Mouse (Mus musculus) liver, adult 2 months (tissue): ENCODE data around the gene Epha4. TPM values are rescaled to one million over a fixed set of nuclear protein-coding genes. Genes with fewer than 3 reads are reported as not detected.

Source experiments
- DNase-seq: peaks from one replicate; pipeline ENCODE4 v3.0.0-alpha.2; 2011; ENCODE audit warnings: low read depth, low spot score; ENCODE audit errors: extremely low read depth
- H3K27ac ChIP-seq: fragments of 200-500 bp; replicated peaks from 2 replicates; pipeline ENCODE4 v1.5.1; 2012; ENCODE audit warnings: low read depth, mild to moderate bottlenecking, control low read depth, inconsistent platforms, low read length; ENCODE audit not compliant: insufficient read depth
- H3K27me3 ChIP-seq: fragments of 200-500 bp; 2 replicates; pipeline ENCODE4 v1.6.1; 2012; ENCODE audit warnings: mild to moderate bottlenecking, moderate library complexity, low read length, inconsistent platforms; ENCODE audit not compliant: control insufficient read depth, insufficient read depth
- H3K36me3 ChIP-seq: fragments of 200-500 bp; 2 replicates; pipeline ENCODE4 v1.6.1; 2012; ENCODE audit warnings: low read length, inconsistent platforms; ENCODE audit not compliant: control insufficient read depth, insufficient read depth
- H3K4me1 ChIP-seq: fragments of 200-500 bp; 2 replicates; pipeline ENCODE4 v1.6.1; 2011; ENCODE audit warnings: low read length; ENCODE audit not compliant: control insufficient read depth, insufficient read depth
- H3K4me3 ChIP-seq: fragments of 200-500 bp; 2 replicates; pipeline ENCODE4 v1.5.1; 2011; ENCODE audit warnings: low read depth, mild to moderate bottlenecking, control low read depth, low read length, moderate library complexity; ENCODE audit not compliant: insufficient read depth
- H3K79me2 ChIP-seq: fragments of 200-500 bp; 2 replicates; pipeline ENCODE4 v1.6.1; 2012; ENCODE audit warnings: inconsistent platforms, mild to moderate bottlenecking, low read length, moderate library complexity; ENCODE audit not compliant: control insufficient read depth, insufficient read depth
- H3K9ac ChIP-seq: fragments of 200-500 bp; 2 replicates; pipeline ENCODE4 v1.6.1; 2012; ENCODE audit warnings: low read depth, mild to moderate bottlenecking, control low read depth, inconsistent platforms, low read length
- CTCF ChIP-seq: fragments of 200-500 bp; IDR thresholded peaks from 2 replicates; pipeline ENCODE4 v1.5.1; 2011; ENCODE audit warnings: low read depth, low read length, control low read depth
- POLR2A ChIP-seq: fragments of 200-500 bp; IDR thresholded peaks from 2 replicates; pipeline ENCODE4 v1.6.1; 2011; ENCODE audit warnings: low read length, control low read depth; ENCODE audit not compliant: insufficient read depth; ENCODE audit errors: extremely low read depth
- whole genome bisulfite sequencing: fragments of 180-500 bp; shearing (Covaris S2); methylation state at CpG from one replicate; pipeline ENCODE4 v1.1.7; 2018; 5-methylcytosine and 5-hydroxymethylcytosine counted together
- polyA plus RNA-seq: library from polyadenylated mRNA; depleted of rRNA; stranded (reverse); fragments of >200 nt; gene quantifications from 2 replicates; pipeline ENCODE4 v1.2.3, GENCODE M21; 2012
- total RNA-seq: library from RNA; depleted of rRNA; stranded (reverse); fragments of >200 nt; gene quantifications from 2 replicates; pipeline ENCODE4 v1.2.3, GENCODE M21; 2014

Epha4 gene
- total and polyA plus RNA-seq, 2 experiments: 0.10 to 0.18 TPM

- no peaks in the 10 kb centered on the region for H3K27me3 ChIP-seq
- no peak for TF ChIP-seq POLR2A
- no peak for TF ChIP-seq CTCF
- no peaks in the 10 kb centered on the region for H3K79me2 ChIP-seq
- no peak for DNase-seq
- 93% methylated on average over 3 of the region's 3 CpGs for WGBS
- H3K4me1 ChIP-seq: no peaks in the 10 kb centered on the region
- H3K9ac ChIP-seq: no peak overlapping the region
- no peak overlapping the region for H3K4me3 ChIP-seq
- H3K27ac ChIP-seq: no peak overlapping the region
- H3K36me3 ChIP-seq: no peaks in the 10 kb centered on the region
These were observed 104.7 kb downstream of the Epha4 start for GRCm38 (mm10) chr1:77410153-77410552.

- no peak for DNase-seq
- H3K9ac ChIP-seq: no peak overlapping the region
- no peaks in the 10 kb centered on the region for H3K4me1 ChIP-seq
- no peak overlapping the region for H3K27ac ChIP-seq
- no peaks in the 10 kb centered on the region for H3K79me2 ChIP-seq
- H3K4me3 ChIP-seq: no peak overlapping the region
- 91% methylated on average over 8 of the region's 8 CpGs for WGBS
- no peaks in the 10 kb centered on the region for H3K27me3 ChIP-seq
- TF ChIP-seq POLR2A: no peak
- TF ChIP-seq CTCF: no peak
- no peaks in the 10 kb centered on the region for H3K36me3 ChIP-seq
These were observed 105.4 kb downstream of the Epha4 start for GRCm38 (mm10) chr1:77409509-77409908.

- 58% methylated on average over 9 of the region's 9 CpGs for WGBS
- no peak for DNase-seq
These were observed 107.5 kb downstream of the Epha4 start for GRCm38 (mm10) chr1:77407417-77407816.

GRCm38 (mm10) chr1:77406631-77407030 lies 108.3 kb downstream of the Epha4 start:
- DNase-seq: no peak
- Histone ChIP-seq H3K9ac (no peak overlapping the region), H3K4me1 (no peaks in the 10 kb centered on the region), H3K36me3 (no peaks in the 10 kb centered on the region), H3K27ac (no peak overlapping the region), H3K4me3 (no peak overlapping the region), H3K27me3 (no peaks in the 10 kb centered on the region), H3K79me2 (no peaks in the 10 kb centered on the region)
- 90% methylated on average over 9 of the region's 9 CpGs for WGBS
- TF ChIP-seq POLR2A (no peak), CTCF (no peak)

More at GRCm38 (mm10) chr1:77407417-77407816, 107.5 kb downstream of the Epha4 start:
- TF ChIP-seq CTCF: no peak
- TF ChIP-seq POLR2A: no peak
- no peaks in the 10 kb centered on the region for H3K79me2 ChIP-seq
- H3K4me3 ChIP-seq: no peak overlapping the region
- no peaks in the 10 kb centered on the region for H3K27me3 ChIP-seq
- no peaks in the 10 kb centered on the region for H3K4me1 ChIP-seq
- H3K27ac ChIP-seq: no peak overlapping the region
- no peak overlapping the region for H3K9ac ChIP-seq
- H3K36me3 ChIP-seq: no peaks in the 10 kb centered on the region

GRCm38 (mm10) chr1:77404537-77404936 lies 110.4 kb downstream of the Epha4 start:
- H3K4me1 ChIP-seq: no peaks in the 10 kb centered on the region
- no peaks in the 10 kb centered on the region for H3K79me2 ChIP-seq
- TF ChIP-seq CTCF (no peak), POLR2A (no peak)
- no peak overlapping the region for H3K27ac ChIP-seq
- DNase-seq: no peak
- no peaks in the 10 kb centered on the region for H3K27me3 ChIP-seq
- H3K36me3 ChIP-seq: no peaks in the 10 kb centered on the region
- no peak overlapping the region for H3K9ac ChIP-seq
- WGBS: 89% methylated on average over 10 of the region's 10 CpGs
- H3K4me3 ChIP-seq: no peak overlapping the region

GRCm38 (mm10) chr1:77402942-77403341 lies 111.9 kb downstream of the Epha4 start:
- Histone ChIP-seq H3K4me1 (no peaks in the 10 kb centered on the region), H3K27me3 (no peaks in the 10 kb centered on the region), H3K79me2 (no peaks in the 10 kb centered on the region), H3K4me3 (no peak overlapping the region), H3K27ac (no peak overlapping the region), H3K36me3 (no peaks in the 10 kb centered on the region), H3K9ac (no peak overlapping the region)
- DNase-seq: no peak
- no peak for TF ChIP-seq POLR2A
- no peak for TF ChIP-seq CTCF
- WGBS: 97% methylated on average over 4 of the region's 4 CpGs
